Mouse (Mus musculus) hindbrain, embryonic 12.5 days (tissue): ENCODE data around the gene Loxl3. TPM values are rescaled to one million over a fixed set of nuclear protein-coding genes. Genes with fewer than 3 reads are reported as not detected.

Source experiments
- ATAC-seq: fragments of 200-750 bp; cut with Nextera tagmentation; 2 replicates; pipeline ENCODE4 v1.8.0; 2017; ENCODE audit warnings: moderate TSS enrichment; ENCODE audit not compliant: low FRiP score
- H3K27ac ChIP-seq: fragments of 300-500 bp; sonication (generic); 2 replicates; pipeline ENCODE4 v1.5.1; 2016; ENCODE audit warnings: mild to moderate bottlenecking
- H3K27me3 ChIP-seq: fragments of 300-500 bp; sonication (generic); 2 replicates; pipeline ENCODE4 v1.6.1; 2016; ENCODE audit warnings: mild to moderate bottlenecking
- H3K36me3 ChIP-seq: fragments of 300-500 bp; sonication (generic); 2 replicates; pipeline ENCODE4 v1.6.1; 2016; ENCODE audit warnings: mild to moderate bottlenecking
- H3K4me1 ChIP-seq: fragments of 300-500 bp; sonication (generic); 2 replicates; pipeline ENCODE4 v1.6.1; 2016
- H3K4me2 ChIP-seq: fragments of 300-500 bp; sonication (generic); replicated peaks from 2 replicates; pipeline ENCODE4 v1.6.1; 2016; ENCODE audit warnings: mild to moderate bottlenecking
- H3K4me3 ChIP-seq: fragments of 300-500 bp; sonication (generic); 2 replicates; pipeline ENCODE4 v1.5.1; 2016; ENCODE audit warnings: mild to moderate bottlenecking
- H3K9ac ChIP-seq: fragments of 300-500 bp; sonication (generic); 2 replicates; pipeline ENCODE4 v1.6.1; 2016; ENCODE audit warnings: mild to moderate bottlenecking, moderate library complexity
- H3K9me3 ChIP-seq: fragments of 300-500 bp; sonication (generic); replicated peaks from 2 replicates; pipeline ENCODE4 v1.6.1; 2016; ENCODE audit warnings: mild to moderate bottlenecking
- WGBS: fragments of 180-500 bp; shearing (Covaris S2); methylation state at CpG from one replicate; pipeline ENCODE4 v1.1.7; 2016; 5-methylcytosine and 5-hydroxymethylcytosine counted together
- polyA plus RNA-seq: library from polyadenylated mRNA; unstranded; fragments of >200 nt; fragmentation: Nextera tagmentation; extraction: Ambion mirVana; gene quantifications from 2 replicates; pipeline ENCODE4 v1.2.1, GENCODE M21; 2016

Gene Loxl3
- 16.8 and 19.2 TPM in 2 replicates for polyA plus RNA-seq

DNA sequence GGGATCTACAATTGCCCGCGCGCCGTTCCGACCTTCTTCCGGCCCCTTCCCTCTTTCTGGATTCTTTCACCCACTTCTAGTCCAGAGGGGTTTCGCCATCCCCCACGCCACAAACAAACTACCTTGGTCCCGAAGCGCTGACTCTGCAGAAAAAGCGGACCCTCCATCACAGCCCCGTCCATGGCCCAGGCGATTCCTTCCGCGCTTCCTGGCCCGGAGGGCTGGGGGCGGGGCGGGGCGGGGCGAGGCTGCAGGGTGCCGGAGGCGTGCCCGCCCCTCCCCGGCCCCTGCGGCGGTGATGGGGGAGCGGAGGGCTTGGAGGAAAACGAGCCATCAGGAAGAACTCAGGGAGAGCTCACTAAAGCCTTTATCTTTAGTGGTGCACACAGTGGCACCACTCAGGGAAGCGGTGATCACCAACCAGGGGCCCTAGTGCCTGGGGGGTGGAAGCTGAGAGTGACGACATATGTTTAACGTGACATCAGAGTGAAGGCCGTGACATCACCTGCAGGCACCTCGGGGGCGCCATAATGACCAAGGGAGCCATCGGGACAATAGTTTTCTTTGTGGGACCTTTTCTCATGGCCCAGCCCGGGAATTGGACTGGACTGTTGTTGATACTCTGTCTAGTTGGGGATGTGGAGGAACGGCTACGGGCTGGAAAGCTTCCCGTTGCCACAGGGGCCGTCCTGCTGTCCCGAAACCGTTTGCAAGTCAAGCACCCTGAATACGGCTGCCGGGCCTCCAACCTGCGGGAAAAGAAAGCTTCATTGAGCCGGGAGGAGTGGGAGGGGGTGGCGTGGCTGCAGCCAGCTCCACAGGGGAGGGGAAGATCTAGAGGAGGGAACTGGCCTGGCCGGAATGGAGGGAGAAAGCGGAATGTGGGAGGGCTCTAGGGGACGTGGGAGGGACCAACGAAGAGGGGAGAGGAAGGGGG, at the start of gene Loxl3, which contains the start of gene Dok1:
Loxl3 (plus strand) TSS at position 925 of the 937 bp plus-strand sequence.
Dok1 (minus strand) TSS at position 223 of the 937 bp plus-strand sequence.
- no peaks in the 10 kb centered on the region for H3K36me3 ChIP-seq
- peaks cover 31% of the 10 kb centered on the region for H3K4me1 ChIP-seq

DNA sequence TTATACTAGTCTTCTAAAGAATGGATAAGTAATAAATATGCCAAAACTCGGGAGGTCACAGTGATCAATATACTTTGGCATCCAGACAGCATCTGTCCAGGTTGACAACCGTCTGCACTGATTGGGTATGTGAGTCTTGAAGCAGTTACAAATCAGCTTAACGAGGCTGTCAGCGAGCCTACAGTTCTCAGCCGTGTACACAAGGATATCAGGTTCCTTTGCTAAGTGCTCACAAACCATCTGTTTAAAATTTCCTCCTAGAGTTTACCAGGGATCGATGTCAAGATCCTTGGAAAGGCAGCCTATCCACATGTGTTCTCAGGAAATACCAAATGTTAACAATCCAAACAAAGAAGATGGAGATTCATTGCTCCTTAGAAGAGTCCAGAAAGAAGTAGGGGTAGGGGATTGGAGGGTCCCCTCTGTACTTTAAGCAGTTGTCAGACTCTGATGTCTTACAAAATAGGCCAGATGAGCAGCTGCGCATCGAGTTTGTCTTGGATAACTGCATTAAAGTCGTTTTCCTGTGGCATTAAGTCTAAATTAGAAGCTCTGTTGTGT, 46.5 kb upstream of the Loxl3 start:
- no peaks in the 10 kb centered on the region for H3K4me1 ChIP-seq
- no peak overlapping the region for H3K27ac ChIP-seq
- no peaks in the 10 kb centered on the region for H3K27me3 ChIP-seq
- no peaks in the 10 kb centered on the region for H3K9me3 ChIP-seq
- no peak overlapping the region for H3K4me2 ChIP-seq
- H3K9ac ChIP-seq, result no peak overlapping the region
- 59% methylated on average over 9 of the region's 9 CpGs for WGBS
- no peak overlapping the region for H3K4me3 ChIP-seq
- no peak for ATAC-seq
- H3K36me3 ChIP-seq, result no peaks in the 10 kb centered on the region

More for the DNA sequence above, at the start of gene Loxl3, which contains the start of gene Dok1:
- Histone ChIP-seq H3K27me3 (peaks cover 66% of the 10 kb centered on the region), H3K4me2 (peak within 1 kb of the TSS; percentile 78), H3K27ac (peak within 1 kb of the TSS; percentile 72), H3K9me3 (no peaks in the 10 kb centered on the region), H3K4me3 (peak within 1 kb of the TSS; percentile 49), H3K9ac (peak within 1 kb of the TSS; percentile 58)
- ATAC-seq, result peak; percentile 74
- under 1% methylated on average over 51 of the region's 51 CpGs for WGBS

DNA sequence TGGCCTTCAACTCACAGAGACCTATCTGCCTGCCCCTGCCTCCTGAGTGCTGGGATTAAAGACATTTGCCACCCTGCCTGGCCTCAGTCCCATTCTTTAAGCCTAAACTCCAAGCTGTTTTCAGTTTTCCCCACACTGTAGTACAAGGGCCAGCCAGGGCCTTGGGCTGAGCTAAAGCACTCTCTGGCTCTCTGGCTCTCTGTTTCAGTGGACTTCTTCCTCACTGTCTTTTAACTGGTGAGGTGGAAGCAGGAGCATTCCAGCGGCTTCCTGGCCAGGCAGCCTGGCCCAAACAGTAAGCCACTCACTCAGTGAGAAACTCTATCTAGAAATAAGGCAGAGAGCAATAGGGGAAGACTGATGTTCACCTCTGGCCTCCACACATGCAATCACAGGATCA, 40.3 kb upstream of the Loxl3 start:
- Histone ChIP-seq H3K4me2 (no peak overlapping the region), H3K4me3 (no peak overlapping the region), H3K9me3 (no peaks in the 10 kb centered on the region), H3K36me3 (no peaks in the 10 kb centered on the region), H3K4me1 (peaks cover 2% of the 10 kb centered on the region; the same call in 1 of the 2 replicates), H3K27ac (no peak overlapping the region), H3K9ac (no peak overlapping the region), H3K27me3 (no peaks in the 10 kb centered on the region)
- ATAC-seq, result no peak
- WGBS, result 50% methylated on average over 1 of the region's 1 CpGs

DNA sequence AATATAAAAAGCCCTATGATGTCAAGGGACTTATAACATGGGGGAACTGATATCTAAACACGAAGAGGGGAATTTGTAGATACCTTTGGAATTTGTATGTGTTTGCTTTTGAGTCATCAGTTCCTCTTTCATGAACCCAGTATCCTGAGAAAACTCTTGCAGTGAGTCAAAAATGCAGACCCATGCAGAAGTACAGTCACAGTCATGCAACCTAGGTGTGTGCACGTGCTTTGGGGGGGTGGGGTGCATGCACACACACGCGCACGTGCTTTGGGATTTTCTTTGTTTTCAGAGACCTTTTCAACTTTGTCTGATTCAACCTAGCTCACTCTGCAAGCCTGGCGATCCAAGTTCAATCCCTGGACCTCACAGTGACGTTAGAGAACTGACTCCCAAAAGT, 39.6 kb upstream of the Loxl3 start:
- no peak for ATAC-seq
- H3K4me3 ChIP-seq, result no peak overlapping the region
- H3K9me3 ChIP-seq, result no peaks in the 10 kb centered on the region
- H3K4me1 ChIP-seq, result peaks cover 2% of the 10 kb centered on the region; the same call in 1 of the 2 replicates
- H3K4me2 ChIP-seq, result no peak overlapping the region
- H3K9ac ChIP-seq, result no peak overlapping the region
- no peak overlapping the region for H3K27ac ChIP-seq
- no peaks in the 10 kb centered on the region for H3K36me3 ChIP-seq
- WGBS, result 74% methylated on average over 7 of the region's 7 CpGs
- no peaks in the 10 kb centered on the region for H3K27me3 ChIP-seq

DNA sequence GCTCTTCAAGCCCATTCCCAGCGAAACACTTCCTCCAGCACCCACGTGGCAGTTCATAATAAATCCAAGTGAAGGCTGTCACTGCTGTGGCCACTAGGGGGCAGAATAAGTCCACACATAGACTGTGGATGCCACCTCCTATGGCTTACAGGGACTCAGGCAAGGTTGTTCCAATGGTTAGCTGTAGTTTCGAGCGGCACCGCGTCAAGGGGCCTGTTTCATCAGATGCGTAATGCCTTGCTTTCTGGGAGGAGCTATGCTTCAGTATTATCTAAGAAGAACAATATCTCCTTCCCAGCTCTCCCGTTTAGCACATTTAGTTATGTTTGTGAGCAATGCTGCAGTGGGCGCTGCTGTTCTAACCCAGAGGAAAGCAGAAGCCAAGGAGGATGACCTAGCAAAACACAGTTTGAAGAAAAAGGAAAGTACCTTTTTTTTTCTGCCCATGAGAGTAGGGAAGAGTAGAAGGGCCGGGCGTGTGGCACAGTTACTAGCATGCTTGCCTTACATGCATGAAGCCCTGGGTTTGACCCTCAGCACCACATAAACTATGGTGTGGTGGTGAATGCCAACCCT, 37.1 kb upstream of the Loxl3 start:
- Histone ChIP-seq H3K4me2 (peak overlapping the region; percentile 35), H3K9ac (no peak overlapping the region), H3K9me3 (no peaks in the 10 kb centered on the region), H3K4me3 (no peak overlapping the region), H3K36me3 (no peaks in the 10 kb centered on the region), H3K27me3 (0 out of 2 replicates have a peak, but pooled peaks cover 3% of the 10 kb centered on the region), H3K4me1 (peaks cover 2% of the 10 kb centered on the region; the same call in 1 of the 2 replicates), H3K27ac (no peak overlapping the region)
- peak; percentile 91 for ATAC-seq
- WGBS, result 15% methylated on average over 11 of the region's 11 CpGs

DNA sequence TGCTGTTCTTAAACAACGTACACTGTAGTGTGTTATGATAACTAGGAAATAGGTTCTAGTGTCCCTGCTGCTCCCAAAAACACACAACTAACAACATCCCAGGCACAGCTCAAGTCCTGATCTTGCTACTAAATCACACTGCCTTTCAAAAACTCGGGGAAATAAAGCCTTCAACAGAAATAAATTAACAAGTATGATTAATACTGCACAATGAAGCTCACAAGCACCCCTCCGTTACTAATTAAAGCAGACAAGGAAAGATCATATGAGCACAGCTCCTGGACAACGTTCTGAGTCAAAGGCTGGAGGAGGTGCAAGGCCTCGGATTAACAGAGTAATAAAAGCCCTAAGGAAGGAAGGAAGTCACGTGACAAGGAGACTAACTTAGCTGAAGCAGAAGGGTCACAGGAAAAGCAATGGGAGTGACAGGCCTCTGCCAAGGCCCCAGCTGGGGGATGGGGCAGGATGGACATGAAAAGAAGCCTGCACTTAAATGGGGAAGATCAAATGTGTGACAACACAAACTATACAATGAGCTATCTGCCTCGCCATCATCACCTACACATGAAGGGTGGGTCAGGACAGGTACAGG, 36.4 kb upstream of the Loxl3 start:
- Histone ChIP-seq H3K4me1 (peaks cover 2% of the 10 kb centered on the region; the same call in 1 of the 2 replicates), H3K9ac (no peak overlapping the region), H3K9me3 (no peaks in the 10 kb centered on the region), H3K4me3 (no peak overlapping the region), H3K36me3 (no peaks in the 10 kb centered on the region), H3K27me3 (0 out of 2 replicates have a peak, but pooled peaks cover 3% of the 10 kb centered on the region), H3K4me2 (no peak overlapping the region), H3K27ac (no peak overlapping the region)
- WGBS, result 66% methylated on average over 7 of the region's 7 CpGs
- ATAC-seq, result 0 out of 2 replicates have a peak, but pooled peaks have one; percentile 38

DNA sequence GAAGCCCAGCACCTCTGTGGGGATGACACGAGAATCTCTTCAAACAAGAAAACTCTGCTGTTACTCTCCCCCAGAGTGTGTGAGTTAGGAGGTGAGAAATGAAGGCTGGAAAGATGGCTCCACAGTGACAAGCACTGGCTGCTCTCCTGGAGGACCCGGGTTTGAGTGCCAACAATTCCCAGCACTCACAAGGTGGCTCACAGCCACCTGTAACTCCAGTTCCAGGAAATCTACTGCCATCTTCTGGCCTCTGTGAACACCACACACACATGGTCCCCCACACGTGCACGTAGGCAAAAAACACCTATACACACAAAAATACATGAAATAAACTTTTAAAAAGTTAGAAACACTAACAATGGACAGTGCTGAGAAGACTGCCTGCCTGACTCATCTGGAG, 35.6 kb upstream of the Loxl3 start:
- Histone ChIP-seq H3K9ac (no peak overlapping the region), H3K4me3 (no peak overlapping the region), H3K36me3 (no peaks in the 10 kb centered on the region), H3K9me3 (no peaks in the 10 kb centered on the region), H3K4me2 (no peak overlapping the region), H3K27me3 (0 out of 2 replicates have a peak, but pooled peaks cover 3% of the 10 kb centered on the region), H3K4me1 (peaks cover 2% of the 10 kb centered on the region; the same call in 1 of the 2 replicates), H3K27ac (no peak overlapping the region)
- ATAC-seq, result no peak
- 72% methylated on average over 4 of the region's 4 CpGs for WGBS

DNA sequence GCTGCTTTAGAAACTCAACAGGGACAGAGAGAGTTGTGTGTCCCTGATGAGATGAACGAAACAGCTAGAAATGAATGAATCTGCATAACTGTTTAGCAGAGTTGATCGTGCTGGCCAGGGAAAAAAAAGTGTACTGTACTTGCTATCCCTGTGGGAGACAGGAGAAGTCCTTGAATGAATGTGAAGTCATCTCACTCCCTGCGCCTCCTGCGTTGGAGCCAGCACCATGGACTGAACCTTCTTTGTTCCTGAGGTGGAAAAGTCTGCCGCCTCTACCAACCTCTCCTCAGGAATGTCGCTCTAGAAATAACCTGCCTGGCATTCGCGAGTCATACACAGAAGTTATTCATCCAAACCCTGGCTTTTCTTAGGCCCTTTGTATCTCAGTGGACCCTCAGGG, 34.0 kb upstream of the Loxl3 start:
- no peak for ATAC-seq
- WGBS, result 60% methylated on average over 8 of the region's 8 CpGs
- no peak overlapping the region for H3K4me3 ChIP-seq
- 0 out of 2 replicates have a peak, but pooled peaks cover 3% of the 10 kb centered on the region for H3K27me3 ChIP-seq
- no peak overlapping the region; the same call in 1 of the 2 replicates for H3K9ac ChIP-seq
- H3K36me3 ChIP-seq, result no peaks in the 10 kb centered on the region
- H3K4me1 ChIP-seq, result peaks cover 5% of the 10 kb centered on the region
- H3K27ac ChIP-seq, result no peak overlapping the region
- no peak overlapping the region for H3K4me2 ChIP-seq
- H3K9me3 ChIP-seq, result no peaks in the 10 kb centered on the region

DNA sequence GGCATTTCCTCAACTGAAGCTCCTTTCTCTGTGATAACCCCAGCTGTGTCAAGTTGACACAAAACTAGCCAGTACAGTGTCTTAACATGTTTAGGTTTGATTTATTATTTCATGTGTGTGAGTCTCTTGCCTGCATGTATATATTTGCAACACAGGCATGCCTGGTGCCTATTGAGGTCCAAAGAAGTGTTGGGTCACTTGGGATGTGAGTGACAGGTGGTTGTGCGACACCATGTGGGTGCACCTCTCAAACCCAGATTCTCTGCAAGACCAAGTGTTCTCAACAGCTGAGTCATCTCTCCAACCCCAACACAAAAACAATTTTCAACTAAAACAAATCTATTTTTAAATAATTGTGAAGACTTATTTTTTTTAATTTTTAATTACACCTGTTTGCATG, 30.9 kb upstream of the Loxl3 start:
- H3K4me1 ChIP-seq, result peaks cover 4% of the 10 kb centered on the region; the same call in 1 of the 2 replicates
- no peak overlapping the region for H3K4me3 ChIP-seq
- H3K4me2 ChIP-seq, result no peak overlapping the region
- no peaks in the 10 kb centered on the region for H3K9me3 ChIP-seq
- no peak overlapping the region for H3K27ac ChIP-seq
- WGBS, result 91% methylated on average over 1 of the region's 1 CpGs
- ATAC-seq, result no peak
- H3K9ac ChIP-seq, result no peak overlapping the region
- 0 out of 2 replicates have a peak, but pooled peaks cover 3% of the 10 kb centered on the region for H3K27me3 ChIP-seq
- H3K36me3 ChIP-seq, result no peaks in the 10 kb centered on the region

DNA sequence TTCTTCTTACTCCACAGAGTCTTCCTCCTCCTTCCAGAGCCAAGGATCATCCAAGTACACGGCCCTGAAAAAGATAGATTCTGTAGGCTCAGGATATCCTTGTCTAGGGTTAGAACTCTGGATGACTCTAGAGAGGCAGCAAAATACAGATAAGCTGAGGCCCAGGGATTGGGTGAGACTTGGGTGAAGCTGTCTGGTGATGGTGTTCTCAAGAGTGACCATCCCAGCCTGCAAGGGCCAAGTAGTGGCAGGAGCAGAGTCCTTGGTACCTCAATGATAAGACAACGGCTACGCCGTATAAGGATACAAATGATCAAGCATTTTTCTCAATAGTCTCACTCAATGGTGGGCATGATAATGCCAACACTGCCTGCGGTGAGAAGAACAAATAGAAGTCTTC, 30.1 kb upstream of the Loxl3 start:
- H3K4me2 ChIP-seq, result no peak overlapping the region
- H3K9me3 ChIP-seq, result no peaks in the 10 kb centered on the region
- no peak for ATAC-seq
- H3K4me3 ChIP-seq, result no peak overlapping the region
- H3K4me1 ChIP-seq, result peaks cover 4% of the 10 kb centered on the region; the same call in 1 of the 2 replicates
- 0 out of 2 replicates have a peak, but pooled peaks cover 3% of the 10 kb centered on the region for H3K27me3 ChIP-seq
- WGBS, result 85% methylated on average over 5 of the region's 5 CpGs
- H3K27ac ChIP-seq, result no peak overlapping the region
- H3K9ac ChIP-seq, result no peak overlapping the region
- no peaks in the 10 kb centered on the region for H3K36me3 ChIP-seq

DNA sequence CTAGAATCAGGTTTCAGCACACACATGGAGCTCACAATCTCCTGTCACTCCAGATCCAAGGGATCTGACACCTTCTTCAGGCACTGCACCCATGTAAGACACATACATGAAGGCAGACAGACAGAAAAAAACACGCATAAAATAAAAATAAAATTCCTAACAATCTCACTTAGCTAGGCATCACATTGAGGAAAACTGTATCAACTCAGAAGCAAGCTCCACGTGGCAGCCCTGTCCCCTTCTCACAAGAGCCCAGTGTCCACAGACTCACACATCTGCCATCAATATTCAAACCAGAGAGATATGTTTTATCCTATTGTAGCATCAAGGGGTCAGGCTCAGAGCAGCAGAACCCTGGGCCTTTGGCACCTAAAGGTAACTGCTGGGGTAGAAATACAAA, 29.7 kb upstream of the Loxl3 start:
- no peak overlapping the region for H3K4me3 ChIP-seq
- 0 out of 2 replicates have a peak, but pooled peaks cover 3% of the 10 kb centered on the region for H3K27me3 ChIP-seq
- H3K9me3 ChIP-seq, result no peaks in the 10 kb centered on the region
- H3K9ac ChIP-seq, result no peak overlapping the region
- ATAC-seq, result no peak
- WGBS, result 70% methylated on average over 2 of the region's 2 CpGs
- H3K4me1 ChIP-seq, result peaks cover 4% of the 10 kb centered on the region; the same call in 1 of the 2 replicates
- no peak overlapping the region for H3K4me2 ChIP-seq
- no peaks in the 10 kb centered on the region for H3K36me3 ChIP-seq
- no peak overlapping the region for H3K27ac ChIP-seq
